Mouse (Mus musculus) midbrain, embryonic 12.5 days (tissue): Measurements from ENCODE around the gene Acp6. TPM values are rescaled to one million over a fixed set of nuclear protein-coding genes. Genes with fewer than 3 reads are reported as not detected.

Experiments used
- polyA plus RNA-seq: library from polyadenylated mRNA; unstranded; fragments of >200 nt; fragmentation: Nextera tagmentation; extraction: Ambion mirVana; gene quantifications from 2 replicates; pipeline ENCODE4 v1.2.1, GENCODE M21; 2016

The Acp6 gene
- polyA plus RNA-seq, 1 experiment from 2014 or later: 28.6 TPM

Other genes with a start within 250 kb of the Acp6 start
- 0.03 TPM in 1 of 2 replicates, not detected in the other for gene Gja8, start 232.8 kb upstream of the Acp6 start, polyA plus RNA-seq
- gene Bcl9, start 139.1 kb downstream of the Acp6 start, polyA plus RNA-seq: 79.1 and 91.2 TPM in 2 replicates